Mouse (Mus musculus) heart, adult 2 months (tissue): ENCODE data around the gene Trim72.

Experiments used
- CTCF ChIP-seq: fragments of 200-600 bp; IDR thresholded peaks from 2 replicates; pipeline ENCODE4 v1.8.1; 2022; ENCODE audit warnings: antibody characterized with exemption, mild to moderate bottlenecking, moderate library complexity
- POLR2A ChIP-seq: fragments of 200-500 bp; IDR thresholded peaks from 2 replicates; pipeline ENCODE4 v1.6.1; 2011; ENCODE audit warnings: mild to moderate bottlenecking, low read depth, low read length, control low read depth; ENCODE audit not compliant: insufficient read depth

- TF ChIP-seq CTCF (no peak), POLR2A (no peak)
Observed at GRCm38 (mm10) chr7:128045640-128046039, 41.9 kb downstream of the Trim72 start.
